Mouse (Mus musculus): ENCODE results near the gene Uroc1.
A peak's percentile ranks its signal among the peaks of the same experiment; 100 is the strongest.

Gene Uroc1

GRCm38 (mm10) chr6:90332561-90333425 is at the start of gene Uroc1:
Gene Uroc1, plus strand, starts transcription at chr6:90333284.
- no peak for DNase-seq (ENCODE audit: low spot score in 2 of 2)

GRCm38 (mm10) chr6:90288265-90288664 is 44.8 kb upstream of the Uroc1 start:
- no peak for DNase-seq (ENCODE audit: low spot score in 2 of 2)

- no peak for DNase-seq (ENCODE audit: low spot score in 2 of 2)
These were observed 32.2 kb upstream of the Uroc1 start, which contains the start of gene BC048671 for GRCm38 (mm10) chr6:90300919-90301318. Gene BC048671, plus strand, starts transcription at chr6:90301219.

- no peak for DNase-seq (ENCODE audit: low spot score in 2 of 2)
These were observed 26.6 kb upstream of the Uroc1 start for GRCm38 (mm10) chr6:90306315-90306975.

- no peak for DNase-seq (ENCODE audit: low spot score in 2 of 2)
These were observed 24.0 kb upstream of the Uroc1 start for GRCm38 (mm10) chr6:90308839-90309778.

GRCm38 (mm10) chr6:90315961-90316360 is 17.1 kb upstream of the Uroc1 start:
- DNase-seq (ENCODE audit: low spot score in 2 of 2), result no peak

- no peak for DNase-seq (ENCODE audit: low spot score in 2 of 2)
These were observed 15.4 kb upstream of the Uroc1 start for GRCm38 (mm10) chr6:90317510-90318258.

- DNase-seq (ENCODE audit: low spot score in 2 of 2), result no peak
These were observed 14.1 kb upstream of the Uroc1 start for GRCm38 (mm10) chr6:90319019-90319418.

GRCm38 (mm10) chr6:90319475-90320191 is 13.5 kb upstream of the Uroc1 start:
- no peak for DNase-seq (ENCODE audit: low spot score in 2 of 2)

- DNase-seq (ENCODE audit: low spot score in 2 of 2), result peak in 1 of 2 experiments; percentile 4
These were observed 12.7 kb upstream of the Uroc1 start for GRCm38 (mm10) chr6:90320429-90320828.

- DNase-seq (ENCODE audit: low spot score in 2 of 2), result no peak
These were observed 11.3 kb upstream of the Uroc1 start for GRCm38 (mm10) chr6:90321811-90322210.

- DNase-seq (ENCODE audit: low spot score in 2 of 2), result no peak
These were observed 9.1 kb upstream of the Uroc1 start for GRCm38 (mm10) chr6:90324026-90324425.

- DNase-seq (ENCODE audit: low spot score in 2 of 2), result no peak
These were observed 8.6 kb upstream of the Uroc1 start for GRCm38 (mm10) chr6:90324463-90324862.

- DNase-seq (ENCODE audit: low spot score in 2 of 2), result no peak
These were observed 8.1 kb upstream of the Uroc1 start, which contains the start of gene Chst13 for GRCm38 (mm10) chr6:90324991-90325390. Gene Chst13, minus strand, starts transcription at chr6:90325185.

- no peak for DNase-seq (ENCODE audit: low spot score in 2 of 2)
These were observed 5.4 kb upstream of the Uroc1 start for GRCm38 (mm10) chr6:90327670-90328069.

- DNase-seq (ENCODE audit: low spot score in 2 of 2), result no peak
These were observed 3.1 kb upstream of the Uroc1 start for GRCm38 (mm10) chr6:90329953-90330352.

- DNase-seq (ENCODE audit: low spot score in 2 of 2), result no peak
These were observed 1.2 kb downstream of the Uroc1 start for GRCm38 (mm10) chr6:90334244-90334643.

- DNase-seq (ENCODE audit: low spot score in 2 of 2), result no peak
These were observed 9.3 kb downstream of the Uroc1 start for GRCm38 (mm10) chr6:90342343-90342742.

- DNase-seq (ENCODE audit: low spot score in 2 of 2), result no peak
These were observed 14.1 kb downstream of the Uroc1 start for GRCm38 (mm10) chr6:90347183-90347582.

GRCm38 (mm10) chr6:90348500-90348899 is 15.4 kb downstream of the Uroc1 start:
- DNase-seq (ENCODE audit: low spot score in 2 of 2), result no peak

All from natural killer cell, adult 2 months (primary cell).